Mouse (Mus musculus): ENCODE measurements around the gene Ppp1r13l.

The Ppp1r13l gene

DNA sequence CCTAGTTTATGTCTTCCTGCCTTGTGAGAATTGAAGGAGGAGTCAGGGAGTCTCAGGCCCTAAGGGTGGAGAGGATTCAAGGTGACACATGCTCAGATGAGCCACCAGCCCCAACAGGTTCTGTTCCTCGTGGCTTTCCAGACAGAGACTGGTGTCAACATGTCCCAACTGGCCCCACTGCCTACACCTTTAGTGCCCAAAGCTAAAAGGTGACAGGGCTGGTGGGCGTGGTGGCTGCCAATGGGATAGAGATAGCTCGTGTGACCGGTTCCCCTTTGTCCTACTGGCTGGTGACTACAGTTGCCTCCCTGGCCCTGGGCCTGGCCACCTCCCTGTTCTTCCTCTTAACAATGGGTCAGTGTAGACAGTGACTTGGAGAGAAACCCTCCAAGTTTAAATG, 5.8 kb downstream of the Ppp1r13l start:
- no peak for DNase-seq (ENCODE audit: low read depth, low spot score)

DNA sequence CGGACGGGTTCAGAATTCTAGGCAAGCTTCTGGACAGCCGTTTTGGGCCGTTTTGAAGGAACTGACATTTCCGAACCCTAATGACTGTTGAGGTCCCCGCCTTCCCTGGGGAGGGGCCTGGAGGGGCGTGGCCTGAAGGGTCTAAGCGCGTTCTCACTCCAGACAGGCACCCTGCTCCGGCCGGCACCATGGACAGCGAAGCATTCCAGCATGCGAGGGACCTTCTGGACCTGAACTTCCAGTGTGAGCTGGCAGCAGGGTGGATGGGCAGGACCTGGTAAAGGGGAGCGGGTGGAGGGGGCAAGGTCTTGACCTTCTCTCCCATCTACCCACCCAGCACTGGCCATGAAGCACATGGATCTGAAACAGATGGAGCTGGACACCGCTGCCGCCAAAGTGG, 8.8 kb downstream of the Ppp1r13l start:
- DNase-seq (ENCODE audit: low read depth, low spot score) = peak; percentile 85

DNA sequence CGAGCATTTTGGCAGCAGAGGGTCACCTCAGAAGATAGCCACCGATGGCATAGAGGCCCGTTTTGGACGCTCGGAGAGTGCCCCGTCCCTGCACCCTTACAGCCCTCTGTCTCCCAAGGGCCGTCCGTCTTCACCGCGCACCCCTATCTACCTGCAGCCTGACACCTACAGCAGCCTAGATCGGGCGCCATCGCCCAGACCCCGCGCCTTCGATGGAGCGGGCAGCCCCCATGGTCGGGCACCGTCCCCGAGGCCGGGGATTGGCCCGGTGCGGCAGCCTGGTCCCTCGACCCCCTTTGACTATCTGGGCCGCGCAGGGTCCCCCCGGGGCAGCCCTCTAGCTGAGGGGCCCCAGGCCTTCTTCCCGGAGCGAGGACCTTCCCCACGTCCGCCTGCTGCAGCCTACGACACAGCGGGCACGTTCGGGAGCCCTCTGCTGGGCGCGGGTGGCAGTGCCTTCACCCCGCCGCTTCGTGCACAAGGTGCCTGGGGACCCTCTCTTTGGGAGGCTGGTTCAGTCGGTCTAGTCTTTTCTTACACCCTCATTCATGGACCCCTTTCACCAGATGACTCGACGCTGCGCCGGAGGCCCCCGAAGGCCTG, 10.4 kb downstream of the Ppp1r13l start:
- no peak for DNase-seq (ENCODE audit: low read depth, low spot score)

DNA sequence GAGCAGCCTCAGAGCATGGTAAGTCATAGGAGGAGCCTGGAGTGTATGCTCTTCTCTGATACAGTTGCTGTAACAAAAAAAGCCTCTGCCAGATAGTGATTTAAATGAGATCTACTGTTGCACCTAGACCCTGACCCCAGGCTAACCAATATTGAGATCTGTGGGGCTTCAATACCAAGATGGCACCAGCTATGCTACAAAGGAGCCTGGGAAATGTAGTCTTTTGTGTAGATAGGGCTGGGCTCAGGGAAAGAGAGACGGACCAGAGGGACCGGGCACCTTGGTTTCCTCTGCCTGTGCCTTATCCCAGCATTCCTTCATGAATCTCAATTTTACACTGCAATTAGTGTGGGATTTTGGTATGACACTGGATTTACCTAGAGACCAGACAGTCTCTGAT, 13.8 kb downstream of the Ppp1r13l start:
- DNase-seq (ENCODE audit: low read depth, low spot score) = peak; percentile 46

DNA sequence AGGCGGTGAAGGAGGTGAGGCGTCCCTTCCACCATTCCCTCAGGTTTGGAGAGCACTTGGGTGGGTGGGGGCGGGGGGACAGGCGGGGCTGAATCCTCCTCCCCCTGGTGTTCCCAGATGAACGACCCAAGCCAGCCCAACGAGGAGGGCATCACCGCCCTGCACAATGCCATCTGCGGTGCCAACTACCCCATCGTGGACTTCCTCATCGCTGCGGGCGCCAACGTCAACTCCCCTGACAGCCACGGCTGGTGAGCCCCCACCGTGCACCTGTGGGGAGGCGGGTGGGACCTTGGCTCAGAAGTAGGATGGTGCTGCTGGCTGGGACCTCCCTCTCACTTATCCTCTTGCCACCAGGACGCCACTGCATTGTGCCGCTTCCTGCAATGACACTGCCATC, 15.8 kb downstream of the Ppp1r13l start:
- no peak for DNase-seq (ENCODE audit: low read depth, low spot score)

DNA sequence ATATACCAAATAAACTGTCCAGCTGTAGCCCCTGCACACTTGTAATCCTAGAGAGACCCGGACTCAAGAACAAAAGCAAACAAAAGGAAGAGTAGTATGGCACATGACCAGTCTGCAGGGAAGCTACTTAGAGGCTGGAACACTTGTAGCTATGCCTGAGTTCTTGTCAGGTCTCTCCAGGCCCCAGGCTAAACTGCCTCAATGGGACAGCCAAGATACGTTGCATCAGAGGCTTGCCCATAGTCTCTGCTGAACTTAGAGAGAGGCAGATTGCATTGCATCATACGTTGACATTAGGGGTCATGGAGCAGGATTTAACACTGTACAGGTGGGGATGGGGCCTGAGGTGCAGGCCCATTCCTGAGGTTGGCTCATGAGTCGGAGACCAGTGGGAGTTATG, 16.5 kb downstream of the Ppp1r13l start:
- DNase-seq (ENCODE audit: low read depth, low spot score) = no peak

DNA sequence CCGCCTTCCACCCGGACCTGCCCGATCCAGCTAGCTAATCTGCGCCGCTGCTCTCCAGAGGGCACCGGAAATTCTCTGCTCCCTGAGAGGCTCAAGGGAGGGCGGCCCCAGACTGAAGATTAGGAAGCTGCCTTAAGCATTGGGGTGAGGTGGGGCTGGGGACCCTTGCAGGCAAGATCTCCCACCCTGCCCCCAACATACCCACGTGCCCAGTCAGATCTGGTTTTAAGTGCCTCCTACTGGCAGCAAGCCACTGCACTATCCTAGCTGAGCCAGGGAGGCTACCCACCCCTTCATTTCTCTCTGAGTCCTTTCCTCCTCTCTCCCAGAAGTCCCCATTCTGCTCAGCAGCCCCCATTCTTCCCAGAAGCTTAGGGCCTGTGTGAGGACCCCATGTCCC, 18.5 kb downstream of the Ppp1r13l start:
- no peak for DNase-seq (ENCODE audit: low read depth, low spot score)

DNA sequence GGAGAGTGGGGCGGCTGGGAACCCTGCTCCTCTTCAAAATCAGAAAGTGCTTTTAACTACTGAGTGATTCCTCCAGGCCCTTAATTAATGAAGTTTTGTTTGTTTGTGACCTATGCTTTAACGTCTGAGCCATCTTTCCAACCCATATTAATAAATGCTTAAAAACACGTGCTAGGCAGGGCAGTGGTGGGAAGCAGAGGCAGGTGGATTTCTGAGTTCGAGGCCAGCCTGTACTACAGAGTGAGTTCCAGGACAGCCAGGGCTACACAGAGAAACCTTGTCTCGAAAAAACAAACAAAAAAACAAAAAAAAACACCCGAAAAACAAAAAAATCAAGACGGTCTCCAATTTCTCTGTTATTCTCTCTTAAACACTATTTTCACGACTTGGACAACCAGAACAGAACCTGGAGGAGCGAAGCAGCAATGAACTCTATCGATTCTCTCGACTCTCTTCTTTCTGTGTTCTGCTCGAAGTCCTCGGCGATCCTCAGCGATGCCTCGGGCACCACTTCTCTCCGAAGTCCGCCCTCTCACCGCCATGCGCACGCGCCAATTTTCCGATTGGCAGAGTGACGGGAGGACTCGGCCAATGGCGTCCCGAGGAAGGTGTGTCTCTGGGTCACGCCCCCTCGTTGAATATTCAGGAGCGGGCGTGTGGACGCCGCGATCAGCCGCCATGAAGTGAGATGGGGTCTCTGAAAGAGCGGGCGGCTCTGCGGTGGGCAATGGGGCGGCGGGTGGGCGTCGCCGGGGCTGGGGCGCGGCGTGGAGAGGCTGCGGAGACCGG, 22.0 kb downstream of the Ppp1r13l start, which contains the start of gene Ercc2:
Ercc2 (plus strand) TSS at position 634 of the 789 bp plus-strand sequence.
- peak; percentile 99 for DNase-seq (ENCODE audit: low read depth, low spot score)

DNA sequence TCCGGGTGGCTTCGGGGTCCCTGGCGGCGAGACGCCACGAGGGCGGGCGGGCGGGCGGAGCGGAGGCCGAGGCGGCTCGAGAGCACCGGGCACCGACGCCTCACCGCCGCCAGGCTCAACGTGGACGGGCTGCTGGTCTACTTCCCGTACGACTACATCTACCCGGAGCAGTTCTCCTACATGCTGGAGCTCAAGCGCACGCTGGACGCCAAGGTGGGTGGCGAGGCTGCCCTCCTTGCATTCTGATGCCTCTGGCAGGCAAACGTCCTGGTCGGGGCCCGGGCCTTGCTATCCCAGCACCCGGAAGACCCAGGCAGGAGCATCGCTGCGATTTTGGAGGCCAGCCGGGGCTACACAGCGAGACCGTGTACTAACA, 22.6 kb downstream of the Ppp1r13l start:
- DNase-seq (ENCODE audit: low read depth, low spot score) = no peak

DNA sequence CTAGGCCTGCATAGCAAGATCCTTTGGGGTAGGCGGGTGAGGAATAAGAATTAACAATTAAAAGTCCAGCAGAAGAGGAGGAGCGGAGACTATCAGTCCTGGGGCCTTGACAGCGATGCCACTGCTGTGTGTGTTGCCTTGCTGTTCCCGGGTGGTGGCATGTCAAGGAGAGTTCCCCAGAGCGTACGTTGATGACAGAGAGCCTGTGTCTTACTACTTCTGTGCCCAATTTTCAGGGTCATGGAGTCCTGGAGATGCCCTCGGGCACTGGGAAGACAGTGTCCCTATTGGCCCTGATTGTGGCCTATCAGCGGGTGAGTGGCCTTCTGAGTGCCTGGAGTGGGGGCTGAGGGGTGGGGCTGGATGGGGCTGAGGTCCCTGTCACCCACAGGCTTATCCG, 24.2 kb downstream of the Ppp1r13l start:
- no peak for DNase-seq (ENCODE audit: low read depth, low spot score)

DNA sequence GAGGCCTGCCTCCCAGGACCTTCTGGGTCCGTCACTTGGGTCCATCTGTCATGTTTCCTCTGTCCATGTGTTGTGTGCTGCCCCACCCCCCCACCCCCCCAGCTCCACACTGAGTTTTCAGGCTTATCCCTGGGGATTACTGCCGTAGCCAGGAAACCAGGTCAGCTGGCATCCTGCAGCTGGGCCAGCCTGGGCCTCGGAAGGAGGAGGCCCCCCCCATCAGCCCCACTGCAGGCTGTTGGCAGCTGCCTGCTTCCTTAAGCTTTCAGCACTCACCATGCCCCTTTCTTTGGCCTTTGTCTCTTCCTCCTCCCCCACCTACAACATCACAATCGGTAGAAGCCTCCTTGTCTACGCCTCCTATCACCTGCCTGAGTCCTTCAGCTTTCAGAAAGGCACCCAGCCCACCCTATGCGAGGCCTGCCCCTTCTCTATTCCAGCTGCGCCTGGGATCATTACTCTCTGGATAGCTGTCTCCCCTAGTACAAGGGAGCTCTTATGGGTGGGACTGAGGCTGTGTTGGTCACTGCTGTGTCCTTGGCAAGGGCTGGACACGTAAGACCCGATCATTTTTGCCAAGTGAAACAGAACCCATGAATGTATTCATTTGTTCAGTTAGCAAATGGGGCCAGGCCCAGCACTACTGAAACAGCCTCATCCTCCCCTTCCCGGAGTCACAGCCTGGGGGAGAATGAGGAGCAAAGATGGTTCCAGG, 29.3 kb downstream of the Ppp1r13l start:
- DNase-seq (ENCODE audit: low read depth, low spot score) = no peak

DNA sequence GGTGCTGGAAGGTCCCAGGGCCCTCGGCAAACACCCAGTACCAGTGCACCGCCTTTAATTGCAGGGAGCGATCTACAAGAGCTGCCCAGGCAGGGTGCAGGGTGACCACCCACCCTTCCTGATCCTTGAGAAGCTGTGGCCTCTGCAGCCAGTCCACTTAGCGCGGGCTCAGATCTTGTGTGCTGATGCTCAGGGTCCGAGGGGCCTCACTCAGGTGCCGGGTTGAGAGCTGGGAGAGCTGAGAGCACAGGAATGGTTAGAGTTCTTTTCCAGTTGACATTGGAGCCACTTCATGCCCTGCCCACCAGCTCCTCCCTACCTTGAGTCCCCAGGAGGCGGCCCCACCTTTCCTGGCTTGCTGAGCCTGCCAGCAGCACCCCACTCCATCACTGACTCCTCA, 34.9 kb downstream of the Ppp1r13l start:
- DNase-seq (ENCODE audit: low read depth, low spot score) = no peak

DNA sequence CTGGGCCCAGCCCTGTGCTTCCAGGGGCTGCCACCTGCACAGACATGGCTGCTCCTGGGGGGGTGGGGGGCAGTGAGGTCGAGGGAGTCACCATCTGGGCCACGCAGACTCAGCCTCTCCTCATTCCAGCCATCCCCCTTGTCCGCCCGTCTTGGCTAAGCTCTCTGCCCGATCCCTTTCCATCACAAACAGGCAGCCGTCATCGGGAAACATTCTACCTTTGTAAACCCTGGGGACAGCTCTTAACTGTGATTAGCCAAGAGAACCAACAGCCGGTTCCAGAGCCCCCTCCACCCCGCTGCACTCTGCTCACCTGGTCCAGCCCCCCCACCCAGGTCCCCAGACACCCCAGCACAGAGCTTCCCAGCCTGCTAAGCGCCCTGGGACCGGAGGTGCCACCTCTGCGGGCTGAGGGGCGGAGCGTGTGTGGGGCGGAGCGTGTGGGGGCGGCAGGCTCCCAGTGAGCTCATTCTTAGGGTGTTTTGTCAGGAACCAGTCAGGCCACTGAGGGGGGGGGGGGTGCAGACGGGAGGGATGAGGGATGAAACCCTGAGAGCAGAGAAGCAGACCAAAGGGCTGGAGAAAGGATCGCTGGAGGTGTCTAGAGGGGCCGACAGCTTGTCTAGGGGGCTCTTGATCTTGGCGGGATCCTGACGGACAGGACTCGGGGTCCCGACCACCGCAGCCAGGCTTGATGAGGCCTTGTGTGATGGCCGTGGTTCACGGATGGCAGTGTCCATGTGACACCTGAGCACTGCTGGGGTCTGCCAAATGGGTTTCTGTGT, 40.1 kb downstream of the Ppp1r13l start:
- peak; percentile 75 for DNase-seq (ENCODE audit: low read depth, low spot score)

DNA sequence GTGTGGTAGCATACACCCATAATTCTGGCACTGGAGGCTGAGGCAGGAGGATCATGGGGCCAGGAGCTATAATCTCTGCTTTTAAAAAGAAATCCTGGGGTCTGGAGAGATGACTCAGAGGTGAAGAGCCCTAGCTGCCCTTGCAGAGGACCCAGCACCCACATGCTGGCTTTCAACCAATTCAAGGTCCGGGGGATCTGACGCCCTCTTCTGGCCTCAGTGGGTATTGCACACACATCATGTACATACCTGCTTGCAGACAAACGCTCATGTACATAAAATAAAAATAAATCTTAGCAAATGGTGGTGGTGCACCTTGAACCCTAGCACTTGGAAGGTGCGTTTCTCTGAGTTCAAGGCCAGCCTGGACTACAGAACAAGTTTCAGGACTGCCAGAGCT, 41.4 kb downstream of the Ppp1r13l start:
- DNase-seq (ENCODE audit: low read depth, low spot score) = peak; percentile 83

DNA sequence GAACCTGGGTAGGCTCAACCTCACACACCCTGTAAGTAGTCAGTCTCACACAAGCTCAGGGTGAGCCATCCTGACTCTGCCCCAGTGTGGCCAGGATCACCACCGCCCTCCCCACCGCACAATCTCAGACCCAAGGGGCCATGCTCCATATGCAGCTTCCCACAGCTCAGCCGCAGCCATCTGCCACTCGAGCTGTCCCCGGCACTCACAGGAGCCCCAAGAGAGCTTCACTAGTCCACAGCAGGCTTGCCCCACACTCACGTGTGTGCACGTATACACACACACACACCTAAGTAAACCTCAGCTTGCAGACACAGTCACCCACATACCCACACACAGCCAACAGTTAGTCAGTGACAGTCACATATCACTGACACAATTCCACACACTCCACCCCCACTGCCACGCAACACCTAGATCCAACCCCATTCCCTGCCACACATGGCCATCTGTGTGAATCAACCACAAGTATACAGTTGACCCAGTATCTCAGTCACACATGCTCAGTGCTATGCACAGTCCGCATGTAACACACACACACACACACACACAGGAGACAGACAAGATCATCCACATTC, 43.1 kb downstream of the Ppp1r13l start:
- no peak for DNase-seq (ENCODE audit: low read depth, low spot score)

DNA sequence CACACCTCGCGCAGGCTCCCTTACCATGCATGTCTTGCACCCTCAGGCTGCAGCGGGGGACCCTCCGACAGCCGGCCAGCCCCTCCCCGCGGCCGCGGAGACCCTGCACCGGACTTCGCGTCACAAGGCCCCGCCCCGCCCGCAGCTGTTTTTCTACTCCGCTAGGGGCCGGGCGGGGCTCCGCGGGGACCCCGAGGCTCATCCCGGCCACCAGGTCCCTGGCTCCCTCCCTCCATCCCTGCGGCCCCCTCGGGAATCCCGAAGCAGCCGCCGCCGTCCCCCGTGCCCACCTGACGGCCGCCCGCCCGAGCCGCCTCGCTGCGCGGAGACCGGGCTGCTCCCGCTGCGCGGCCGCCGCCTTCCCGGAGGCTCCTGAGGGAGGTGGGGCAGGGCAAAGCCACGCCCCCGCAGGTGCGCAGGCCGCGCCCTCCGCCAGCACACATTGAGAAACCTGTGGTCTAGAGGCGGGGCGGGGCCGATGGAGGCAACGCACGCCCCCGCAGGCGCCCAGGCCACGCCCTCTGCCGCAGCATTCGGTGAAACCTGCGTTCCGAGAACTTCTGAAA, 44.3 kb downstream of the Ppp1r13l start, which contains the start of gene Klc3:
Klc3 (minus strand) TSS at position 374 of the 566 bp plus-strand sequence.
- DNase-seq (ENCODE audit: low read depth, low spot score) = peak; percentile 88

DNA sequence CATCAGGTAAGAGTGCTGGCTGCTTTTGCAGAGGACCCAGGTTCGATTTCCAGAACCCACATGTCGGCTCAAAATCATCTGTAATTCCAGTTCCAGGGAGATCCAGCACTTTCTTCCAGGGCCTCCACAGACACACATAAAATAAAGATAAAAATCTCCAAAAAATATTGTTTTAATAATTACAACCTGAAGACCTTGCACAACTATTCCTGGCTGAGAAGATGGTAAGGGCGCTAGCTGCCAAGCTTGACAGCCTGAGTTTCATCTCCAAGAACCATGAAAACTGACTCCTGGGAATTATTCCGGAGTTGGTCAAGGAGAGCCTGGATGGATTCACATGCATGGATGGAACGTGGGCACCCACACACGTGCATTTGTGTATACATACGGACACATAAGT, 44.9 kb downstream of the Ppp1r13l start, which contains the start of gene Ckm:
Ckm (plus strand) TSS at position 301 of the 400 bp plus-strand sequence.
- DNase-seq (ENCODE audit: low read depth, low spot score) = no peak

DNA sequence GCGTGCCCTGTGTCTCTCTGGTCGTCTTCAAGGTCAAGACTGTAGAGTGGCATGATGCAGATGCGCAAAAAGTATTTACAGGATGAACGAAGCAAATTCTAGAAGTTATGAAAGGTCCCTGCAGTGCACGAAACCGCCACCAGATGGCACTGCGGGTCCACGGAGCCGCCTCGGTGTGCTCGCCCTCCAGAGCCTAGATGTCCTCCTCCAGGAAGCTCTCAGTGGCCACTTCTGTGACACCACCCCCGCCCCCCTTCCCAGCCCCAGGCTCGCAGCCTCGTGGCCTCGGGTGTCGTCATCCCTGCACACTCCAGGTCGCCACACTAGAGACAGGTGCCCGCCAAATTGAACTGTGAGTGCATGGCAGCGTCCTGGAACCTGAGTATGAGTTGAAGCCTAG, 45.9 kb downstream of the Ppp1r13l start:
- peak; percentile 75 for DNase-seq (ENCODE audit: low read depth, low spot score)

DNA sequence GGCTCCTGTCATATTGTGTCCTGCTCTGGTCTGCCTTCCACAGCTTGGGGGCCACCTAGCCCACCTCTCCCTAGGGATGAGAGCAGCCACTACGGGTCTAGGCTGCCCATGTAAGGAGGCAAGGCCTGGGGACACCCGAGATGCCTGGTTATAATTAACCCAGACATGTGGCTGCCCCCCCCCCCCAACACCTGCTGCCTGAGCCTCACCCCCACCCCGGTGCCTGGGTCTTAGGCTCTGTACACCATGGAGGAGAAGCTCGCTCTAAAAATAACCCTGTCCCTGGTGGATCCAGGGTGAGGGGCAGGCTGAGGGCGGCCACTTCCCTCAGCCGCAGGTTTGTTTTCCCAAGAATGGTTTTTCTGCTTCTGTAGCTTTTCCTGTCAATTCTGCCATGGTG, 50.2 kb downstream of the Ppp1r13l start:
- no peak for DNase-seq (ENCODE audit: low read depth, low spot score)

DNA sequence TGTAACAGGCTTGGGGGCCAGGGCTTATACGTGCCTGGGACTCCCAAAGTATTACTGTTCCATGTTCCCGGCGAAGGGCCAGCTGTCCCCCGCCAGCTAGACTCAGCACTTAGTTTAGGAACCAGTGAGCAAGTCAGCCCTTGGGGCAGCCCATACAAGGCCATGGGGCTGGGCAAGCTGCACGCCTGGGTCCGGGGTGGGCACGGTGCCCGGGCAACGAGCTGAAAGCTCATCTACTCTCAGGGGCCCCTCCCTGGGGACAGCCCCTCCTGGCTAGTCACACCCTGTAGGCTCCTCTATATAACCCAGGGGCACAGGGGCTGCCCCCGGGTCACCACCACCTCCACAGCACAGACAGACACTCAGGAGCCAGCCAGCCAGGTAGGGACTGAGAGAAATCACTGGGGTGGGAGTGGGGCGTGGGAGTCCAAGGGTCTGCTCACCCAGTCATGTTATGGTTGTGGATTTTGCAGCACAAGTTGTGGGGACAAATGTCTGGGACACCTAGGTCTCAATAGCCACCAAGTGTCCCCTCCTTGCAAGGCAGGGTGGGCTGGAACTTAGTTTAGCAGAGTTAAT, 51.3 kb downstream of the Ppp1r13l start:
- no peak for DNase-seq (ENCODE audit: low read depth, low spot score)

DNA sequence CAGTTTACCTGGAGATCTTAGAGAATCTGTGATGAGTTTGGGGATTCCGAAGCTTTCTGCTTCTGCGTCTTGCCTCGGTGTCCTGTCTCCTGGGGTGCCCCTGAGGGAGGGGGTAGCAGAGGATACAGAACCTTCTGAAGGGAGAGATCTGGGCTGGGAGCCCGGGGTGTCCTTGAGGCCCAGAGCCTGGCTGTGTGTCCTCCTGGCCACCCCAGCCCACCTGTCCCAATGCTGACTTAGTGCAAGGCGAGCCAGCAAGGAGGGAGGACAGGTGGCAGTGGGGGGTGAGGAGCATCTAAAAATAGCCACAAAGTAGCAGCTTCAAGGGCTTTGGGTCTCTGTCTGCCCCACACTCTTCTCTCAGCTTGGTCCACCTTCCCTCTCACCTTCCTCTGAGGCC, 52.2 kb downstream of the Ppp1r13l start:
- DNase-seq (ENCODE audit: low read depth, low spot score) = no peak
